Mouse (Mus musculus): ENCODE measurements around the gene Gfod1.

Gene Gfod1

GRCm38 (mm10) chr13:43231965-43232860, 71.8 kb downstream of the Gfod1 start:
- DNase-seq (ENCODE audit: low read depth, low spot score), result no peak

GRCm38 (mm10) chr13:43230842-43231241, 73.1 kb downstream of the Gfod1 start:
- no peak for DNase-seq (ENCODE audit: low read depth, low spot score)

- DNase-seq (ENCODE audit: low read depth, low spot score), result no peak
These were observed 73.7 kb downstream of the Gfod1 start for GRCm38 (mm10) chr13:43230238-43230637.

GRCm38 (mm10) chr13:43229767-43230166, 74.2 kb downstream of the Gfod1 start:
- no peak for DNase-seq (ENCODE audit: low read depth, low spot score)

- DNase-seq (ENCODE audit: low read depth, low spot score), result no peak
These were observed 75.8 kb downstream of the Gfod1 start for GRCm38 (mm10) chr13:43228141-43228540.

GRCm38 (mm10) chr13:43226041-43226440, 77.9 kb downstream of the Gfod1 start:
- no peak for DNase-seq (ENCODE audit: low read depth, low spot score)

- DNase-seq (ENCODE audit: low read depth, low spot score), result no peak
These were observed 78.8 kb downstream of the Gfod1 start for GRCm38 (mm10) chr13:43225161-43225560.

GRCm38 (mm10) chr13:43222084-43222483, 81.9 kb downstream of the Gfod1 start:
- no peak for DNase-seq (ENCODE audit: low read depth, low spot score)

- no peak for DNase-seq (ENCODE audit: low read depth, low spot score)
These were observed 82.7 kb downstream of the Gfod1 start for GRCm38 (mm10) chr13:43221290-43221689.

- no peak for DNase-seq (ENCODE audit: low read depth, low spot score)
These were observed 83.3 kb downstream of the Gfod1 start for GRCm38 (mm10) chr13:43220635-43221034.

GRCm38 (mm10) chr13:43218764-43219163, 85.2 kb downstream of the Gfod1 start:
- DNase-seq (ENCODE audit: low read depth, low spot score), result no peak

GRCm38 (mm10) chr13:43218284-43218683, 85.7 kb downstream of the Gfod1 start:
- no peak for DNase-seq (ENCODE audit: low read depth, low spot score)

GRCm38 (mm10) chr13:43217686-43218085, 86.3 kb downstream of the Gfod1 start:
- no peak for DNase-seq (ENCODE audit: low read depth, low spot score)

GRCm38 (mm10) chr13:43217059-43217458, 86.9 kb downstream of the Gfod1 start:
- DNase-seq (ENCODE audit: low read depth, low spot score), result no peak

- DNase-seq (ENCODE audit: low read depth, low spot score), result no peak
These were observed 87.8 kb downstream of the Gfod1 start for GRCm38 (mm10) chr13:43215994-43216706.

- no peak for DNase-seq (ENCODE audit: low read depth, low spot score)
These were observed 88.6 kb downstream of the Gfod1 start for GRCm38 (mm10) chr13:43215144-43215993.

GRCm38 (mm10) chr13:43212338-43212737, 91.6 kb downstream of the Gfod1 start:
- no peak for DNase-seq (ENCODE audit: low read depth, low spot score)

- no peak for DNase-seq (ENCODE audit: low read depth, low spot score)
These were observed 93.0 kb downstream of the Gfod1 start for GRCm38 (mm10) chr13:43210956-43211355.

- peak; percentile 61 for DNase-seq (ENCODE audit: low read depth, low spot score)
These were observed 94.4 kb downstream of the Gfod1 start for GRCm38 (mm10) chr13:43209560-43209959.

- no peak for DNase-seq (ENCODE audit: low read depth, low spot score)
These were observed 95.0 kb downstream of the Gfod1 start for GRCm38 (mm10) chr13:43208914-43209439.

GRCm38 (mm10) chr13:43206118-43206683, 97.8 kb downstream of the Gfod1 start:
- DNase-seq (ENCODE audit: low read depth, low spot score), result no peak

All from A20 (cell line).